Mouse (Mus musculus): ENCODE results near the gene Gpx3.
"Not testable (repeated sequence)": the region's sequence is repeated elsewhere in the genome, so short reads cannot be mapped to it uniquely, and the experiment has no call there.

Gene Gpx3

GRCm38 (mm10) chr11:54940056-54940455 lies 37.8 kb downstream of the Gpx3 start:
- DNase-seq (ENCODE audit: low spot score): no peak

DNA sequence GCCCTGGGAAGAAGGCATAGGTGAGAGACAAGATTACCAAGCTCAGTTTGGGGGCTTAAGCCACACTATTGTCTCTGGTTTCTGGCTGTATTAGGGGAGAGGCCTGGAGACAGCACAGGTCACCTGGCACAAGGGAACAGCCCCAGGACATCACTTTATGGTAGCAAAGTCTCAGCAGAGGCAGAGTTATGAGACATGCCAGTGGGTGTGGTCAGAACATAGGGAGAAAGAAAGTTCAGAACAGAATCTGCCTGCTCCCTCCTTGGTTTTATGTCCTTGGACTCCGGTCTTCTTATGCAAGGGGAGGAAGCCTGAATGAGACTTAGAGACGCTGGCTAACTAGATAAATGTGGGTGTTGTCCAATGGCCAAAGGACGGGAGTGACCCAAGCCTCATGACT lies 42.4 kb downstream of the Gpx3 start:
- DNase-seq (ENCODE audit: low spot score): no peak

DNA sequence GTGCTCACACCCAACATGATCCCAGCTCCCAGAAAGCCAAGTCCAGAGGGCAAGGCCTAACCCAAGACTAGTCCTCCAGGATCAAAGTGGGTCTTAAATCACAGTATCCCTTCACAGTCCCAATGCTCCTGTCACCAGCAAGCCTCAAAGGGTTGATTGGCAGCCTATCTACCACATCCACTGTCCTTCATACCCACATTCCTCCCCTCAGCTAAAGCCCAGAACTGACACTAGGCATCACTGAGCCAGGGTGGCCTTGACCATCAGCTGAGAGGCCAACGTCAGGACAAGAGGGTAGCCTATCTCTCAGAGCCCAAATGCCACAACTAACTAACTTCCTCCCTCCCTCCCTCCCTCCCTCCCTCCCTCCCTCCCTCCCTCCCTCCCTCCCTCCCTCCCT lies 47.5 kb downstream of the Gpx3 start:
- DNase-seq (ENCODE audit: low spot score): no peak

DNA sequence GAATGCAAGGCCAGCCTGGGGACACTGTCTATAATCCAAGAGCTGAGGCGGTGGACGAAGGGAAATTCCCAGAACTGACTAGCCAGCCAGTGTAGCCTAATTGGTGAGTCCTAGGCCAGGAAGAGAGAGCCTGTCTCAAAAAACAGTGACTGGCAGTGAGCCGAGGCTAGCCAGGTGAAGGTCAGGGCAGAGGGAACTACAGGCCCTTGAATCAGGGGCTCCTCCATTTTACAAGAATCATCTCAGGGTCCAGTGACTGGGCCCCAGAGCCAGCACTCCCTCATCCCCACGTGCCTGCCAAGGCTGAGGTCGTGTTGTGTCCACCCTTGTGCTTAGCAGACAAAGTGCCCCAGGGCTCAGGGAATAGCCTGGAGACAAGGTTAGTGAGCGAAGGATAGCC lies 48.4 kb downstream of the Gpx3 start:
- no peak for DNase-seq (ENCODE audit: low spot score)

DNA sequence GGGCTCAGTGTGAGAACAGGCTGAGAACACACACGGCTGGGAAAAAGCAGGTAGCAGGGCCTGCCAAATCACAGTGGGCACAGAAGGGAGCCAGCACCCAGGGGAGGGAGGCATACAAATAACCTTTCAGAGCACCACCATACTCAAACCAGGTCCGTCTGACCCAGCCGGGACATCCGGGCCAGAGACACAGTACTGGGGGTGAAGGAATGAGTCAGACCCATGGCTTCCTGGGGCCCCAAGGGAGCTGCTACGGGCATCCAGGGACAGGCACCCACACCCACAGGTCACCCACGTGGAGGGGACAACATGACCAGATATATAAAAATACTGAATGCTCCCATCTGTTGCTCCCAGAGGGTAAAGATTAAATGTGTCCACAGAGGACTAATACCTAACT lies 50.4 kb downstream of the Gpx3 start:
- no peak for DNase-seq (ENCODE audit: low spot score)

- DNase-seq (ENCODE audit: low spot score): no peak
Measured at GRCm38 (mm10) chr11:54953993-54954446, 51.8 kb downstream of the Gpx3 start.

DNA sequence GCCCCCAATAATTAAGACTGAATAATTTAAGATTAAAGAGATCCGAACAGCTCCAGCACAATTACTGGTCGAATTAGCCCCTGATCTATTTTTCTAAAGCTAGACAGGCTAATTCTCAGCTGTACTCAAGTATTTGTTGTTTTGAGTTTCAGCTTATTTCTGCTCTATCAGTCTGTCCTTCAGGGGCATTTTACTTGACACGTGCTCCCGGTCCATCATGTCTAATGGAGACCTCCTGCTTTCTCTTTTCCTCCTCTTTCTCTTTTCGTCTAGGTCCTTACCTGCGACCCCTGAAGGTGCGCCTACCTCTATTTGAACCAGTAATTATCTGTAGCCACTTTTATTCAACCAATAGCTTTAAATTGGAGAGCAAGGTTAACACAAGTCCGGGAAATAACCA lies 52.5 kb downstream of the Gpx3 start:
- no peak for DNase-seq (ENCODE audit: low spot score)

- DNase-seq (ENCODE audit: low spot score): not testable (repeated sequence)
Measured at GRCm38 (mm10) chr11:54955400-54955734, 53.1 kb downstream of the Gpx3 start.

GRCm38 (mm10) chr11:54955735-54956480 lies 53.7 kb downstream of the Gpx3 start:
- DNase-seq (ENCODE audit: low spot score): peak; percentile 95

DNA sequence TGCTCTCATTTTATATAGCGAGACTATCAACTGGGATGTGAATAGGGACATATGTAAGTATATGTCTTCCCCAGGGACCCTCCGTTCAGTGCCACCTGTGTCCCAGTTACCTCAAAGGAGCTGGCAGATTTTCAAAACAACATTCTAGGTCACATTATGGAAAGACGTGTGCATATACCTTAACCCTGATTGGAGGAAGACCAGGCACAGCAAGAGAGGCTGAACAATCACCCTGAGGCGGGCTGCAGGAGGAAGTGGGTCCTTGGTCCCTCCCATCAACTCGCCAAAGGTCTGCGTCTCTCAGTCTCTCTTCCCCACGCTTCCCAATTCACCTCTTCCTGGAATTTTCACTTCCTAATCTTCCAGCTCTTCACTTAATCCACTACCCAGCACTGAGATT lies 54.7 kb downstream of the Gpx3 start:
- DNase-seq (ENCODE audit: low spot score): no peak

DNA sequence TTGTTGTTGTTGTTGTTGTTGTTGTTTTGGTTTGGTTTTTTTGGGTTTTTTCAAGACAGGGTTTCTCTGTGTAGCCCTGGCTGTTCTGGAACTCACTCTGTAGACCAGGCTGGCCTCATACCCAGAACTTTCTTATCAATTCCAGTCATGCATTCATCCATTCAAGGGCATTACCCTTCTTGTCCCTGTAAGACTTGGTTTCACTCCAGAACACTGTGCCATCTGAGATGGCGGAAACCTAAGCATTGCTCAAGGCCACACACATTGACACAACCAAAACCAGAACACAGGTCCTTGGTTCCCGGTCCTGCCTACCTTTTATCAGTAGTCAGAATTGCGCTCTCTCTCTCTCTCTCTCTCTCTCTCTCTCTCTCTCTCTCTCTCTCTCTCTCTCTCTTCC lies 55.5 kb downstream of the Gpx3 start:
- peak; percentile 47 for DNase-seq (ENCODE audit: low spot score)

DNA sequence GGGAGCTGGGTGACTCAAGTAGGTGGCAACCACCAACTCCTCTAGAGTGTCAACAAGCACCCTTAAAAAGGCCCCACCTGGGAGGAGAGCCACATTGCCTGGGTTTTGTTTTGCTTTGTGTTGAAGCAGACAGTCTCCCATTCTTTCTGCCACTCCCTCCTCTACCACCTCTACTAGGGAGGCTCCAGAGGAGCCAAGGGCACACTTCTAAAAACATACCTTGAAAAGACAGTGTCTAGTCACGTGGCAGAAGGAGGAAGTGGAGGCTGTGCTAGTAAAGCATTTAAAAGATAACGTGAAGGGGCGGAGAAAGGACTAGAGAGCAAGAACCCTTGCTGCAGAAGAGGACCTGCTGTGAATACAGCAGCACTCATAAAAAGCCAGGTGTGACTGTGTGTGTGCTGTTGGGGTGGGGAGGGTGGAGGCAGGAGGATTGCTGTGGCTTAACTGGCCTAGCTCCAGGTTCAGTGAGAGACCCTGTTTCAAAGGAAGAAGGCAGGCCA lies 56.4 kb downstream of the Gpx3 start:
- peak; percentile 63 for DNase-seq (ENCODE audit: low spot score)
